Mouse (Mus musculus): Measurements from ENCODE around the gene Sycp2.

- TF ChIP-seq MAX (IDR thresholded peaks at IDR 0.05; ENCODE audit: low read depth) (no peak), POLR2A (IDR thresholded peaks at IDR 0.05; ENCODE audit: insufficient read length, low read depth) (no peak), TCF12 (IDR thresholded peaks at IDR 0.05; ENCODE audit: insufficient read depth, poor library complexity, severe bottlenecking) (no peak), E2F4 (IDR thresholded peaks at IDR 0.05; ENCODE audit: insufficient read depth) (no peak), USF1 (IDR thresholded peaks at IDR 0.05; ENCODE audit: low read depth) (no peak), REST (IDR thresholded peaks at IDR 0.05; ENCODE audit: insufficient read depth, insufficient read length) (no peak), POLR2AphosphoS2 (IDR thresholded peaks at IDR 0.05; ENCODE audit: insufficient read length, low read depth) (no peak), MYOG (IDR thresholded peaks at IDR 0.05; ENCODE audit: control insufficient read depth in 1 of 3, insufficient read depth in 1 of 3, insufficient read length in 2 of 3, low read depth in 2 of 3) (no peak), CEBPB (IDR thresholded peaks at IDR 0.05; ENCODE audit: insufficient read depth, poor library complexity, severe bottlenecking) (no peak), MYOD1 (IDR thresholded peaks at IDR 0.05; ENCODE audit: control insufficient read depth in 1 of 3, insufficient read length in 2 of 3, low read depth in 2 of 3) (no peak), SRF (IDR thresholded peaks at IDR 0.05; ENCODE audit: control insufficient read depth, insufficient read length, low read depth) (no peak)
Observed at GRCm38 (mm10) chr2:178433903-178434302, 26.4 kb upstream of the Sycp2 start.
